Mouse (Mus musculus) WW6 (cell line): ENCODE results near the gene Plekha4.
"Not testable (repeated sequence)": the region's sequence is repeated elsewhere in the genome, so short reads cannot be mapped to it uniquely, and the experiment has no call there.

ENCODE experiments used
- DNase-seq: peaks from one replicate; pipeline ENCODE4 v3.0.0-alpha.2; 2013; ENCODE audit warnings: low read depth, low spot score

Gene Plekha4

GRCm38 (mm10) chr7:45509181-45509882 is 16.8 kb upstream of the Plekha4 start:
- no peak for DNase-seq

GRCm38 (mm10) chr7:45509912-45510787 is 16.0 kb upstream of the Plekha4 start, which contains the start of gene Nucb1:
Gene Nucb1 (minus strand): TSS chr7:45510406.
- DNase-seq, result peak; percentile 79

- DNase-seq, result no peak
These were observed 11.7 kb upstream of the Plekha4 start for GRCm38 (mm10) chr7:45514411-45514810.

GRCm38 (mm10) chr7:45515436-45515835 is 10.7 kb upstream of the Plekha4 start:
- DNase-seq, result peak; percentile 62

- DNase-seq, result not testable (repeated sequence)
These were observed 9.3 kb upstream of the Plekha4 start for GRCm38 (mm10) chr7:45516846-45517245.

GRCm38 (mm10) chr7:45518618-45519017 is 7.5 kb upstream of the Plekha4 start:
- DNase-seq, result no peak

GRCm38 (mm10) chr7:45519345-45520120 is 6.6 kb upstream of the Plekha4 start:
- DNase-seq, result no peak

- DNase-seq, result no peak
These were observed 5.5 kb upstream of the Plekha4 start for GRCm38 (mm10) chr7:45520605-45521004.

GRCm38 (mm10) chr7:45521728-45522184 is 4.4 kb upstream of the Plekha4 start:
- DNase-seq, result peak; percentile 72

GRCm38 (mm10) chr7:45522194-45522752 is 3.9 kb upstream of the Plekha4 start:
- no peak for DNase-seq

GRCm38 (mm10) chr7:45522957-45523676 is 3.0 kb upstream of the Plekha4 start:
- DNase-seq, result no peak

- no peak for DNase-seq
These were observed 2.4 kb upstream of the Plekha4 start for GRCm38 (mm10) chr7:45523678-45524170.

GRCm38 (mm10) chr7:45524841-45525621 is 1.1 kb upstream of the Plekha4 start:
- DNase-seq, result no peak

- DNase-seq, result no peak
These were observed 467 bp downstream of the Plekha4 start for GRCm38 (mm10) chr7:45526474-45527120.

GRCm38 (mm10) chr7:45527169-45527568 is 1.0 kb downstream of the Plekha4 start:
- DNase-seq, result not testable (repeated sequence)

GRCm38 (mm10) chr7:45529461-45529860 is 3.3 kb downstream of the Plekha4 start:
- DNase-seq, result no peak

GRCm38 (mm10) chr7:45530643-45531042 is 4.5 kb downstream of the Plekha4 start:
- DNase-seq, result no peak

GRCm38 (mm10) chr7:45535676-45536075 is 9.5 kb downstream of the Plekha4 start:
- no peak for DNase-seq

GRCm38 (mm10) chr7:45537602-45538001 is 11.5 kb downstream of the Plekha4 start:
- DNase-seq, result no peak
